Comparison of ENCODE assay signal across 16 mouse cellular contexts in the genomic region with DNA sequence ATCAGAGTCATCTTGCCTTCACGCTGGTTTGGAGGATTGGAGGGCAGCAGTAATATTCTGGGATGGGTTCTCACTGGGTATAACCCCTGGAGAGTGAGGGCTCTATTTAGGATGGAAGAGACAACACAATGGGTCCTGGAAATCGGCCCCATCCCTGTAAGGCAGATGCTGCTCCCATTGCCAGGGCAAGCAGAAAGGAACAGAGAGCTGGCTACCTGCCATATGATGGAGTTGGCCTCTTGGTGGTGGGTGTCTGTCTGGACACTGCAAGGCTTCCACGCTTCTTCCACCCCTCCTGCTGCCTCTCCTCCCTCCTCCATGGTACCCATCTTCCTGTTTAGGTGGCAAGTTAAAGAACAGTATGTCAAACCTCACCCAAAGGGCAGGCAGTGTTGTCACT.
"Had no signal": no experiment of that assay in that cellular context is flagged by ENCODE, and none has a peak within 500 bp of the region (broad histone marks: within the 10 kb centered on the region; RNA-seq: fewer than 3 reads in every experiment).

No protein-coding gene starts in this region.

- ATAC-seq: liver, embryonic 12.5 days; midbrain, embryonic 16.5 days had no signal

- H3K4me2 ChIP-seq: liver, embryonic 12.5 days; midbrain, embryonic 12.5 days; neural tube, embryonic 12.5 days; stomach, embryonic 15.5 days had no signal

- H3K36me3 ChIP-seq: liver, embryonic 12.5 days; midbrain, embryonic 10.5 days; midbrain, embryonic 12.5 days; neural tube, embryonic 12.5 days; stomach, embryonic 15.5 days had no signal

- H3K4me1 ChIP-seq: liver, embryonic 12.5 days; midbrain, embryonic 12.5 days; neural tube, embryonic 12.5 days; stomach, embryonic 15.5 days had no signal

- DNase-seq: lung, adult 2 months; lung, postnatal 14 days; lung, postnatal 4 days; midbrain, embryonic 14.5 days; right cerebral cortex, postnatal 14 days; thymus, adult 18-20 months; thymus, postnatal 14 days; thymus, postnatal 36 days had no signal

- H3K4me3 ChIP-seq: liver, embryonic 12.5 days; midbrain, embryonic 10.5 days; midbrain, embryonic 12.5 days; neural tube, embryonic 12.5 days; stomach, embryonic 15.5 days had no signal

- H3K9ac ChIP-seq: liver, embryonic 12.5 days; liver, embryonic 14.5 days; midbrain, embryonic 12.5 days; neural tube, embryonic 12.5 days; stomach, embryonic 15.5 days had no signal

- H3K27me3 ChIP-seq: liver, embryonic 12.5 days; midbrain, embryonic 12.5 days; neural tube, embryonic 12.5 days; stomach, embryonic 15.5 days had no signal

- H3K9me3 ChIP-seq: liver, embryonic 12.5 days; midbrain, embryonic 10.5 days; midbrain, embryonic 12.5 days; neural tube, embryonic 12.5 days; stomach, embryonic 15.5 days had no signal

- H3K27ac ChIP-seq: liver, embryonic 12.5 days; liver, embryonic 14.5 days; midbrain, embryonic 10.5 days; midbrain, embryonic 12.5 days; neural tube, embryonic 12.5 days; stomach, embryonic 15.5 days; stomach, postnatal 0 days had no signal
